Mouse (Mus musculus): ENCODE data around the gene Nid2. TPM values are rescaled to one million over a fixed set of nuclear protein-coding genes. Genes with fewer than 3 reads are reported as not detected.

The Nid2 gene
- polyA plus RNA-seq, 1 experiment: 5.9 TPM

DNA sequence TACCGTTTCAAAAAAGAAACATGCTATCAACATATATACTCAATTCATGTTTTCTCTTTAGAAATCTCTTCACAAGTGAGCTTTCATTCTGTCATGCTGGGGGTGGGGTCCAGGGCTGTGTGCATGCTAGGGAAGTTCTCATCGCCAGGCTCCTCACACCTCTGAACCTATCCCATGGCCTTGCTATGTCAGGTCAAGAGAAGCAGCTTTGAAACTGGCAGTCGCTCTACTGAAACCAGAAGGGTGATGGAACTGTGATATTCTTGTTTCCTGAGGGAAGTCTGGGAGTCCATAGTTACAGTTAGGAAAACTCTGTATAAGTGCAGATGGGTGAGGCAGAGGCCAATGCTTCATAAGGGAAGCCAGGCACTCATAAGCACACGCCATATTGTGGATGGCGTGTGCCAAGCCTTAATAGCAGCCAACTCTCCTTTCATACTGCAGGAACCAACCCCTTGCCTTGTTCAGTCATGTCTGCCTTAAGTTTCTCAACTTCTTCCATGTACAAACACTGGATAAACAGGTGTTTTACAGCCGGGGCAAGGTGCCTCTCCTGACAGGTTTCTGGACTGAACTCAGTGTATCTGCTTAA lies 10.8 kb upstream of the Nid2 start:
- TF ChIP-seq CTCF (IDR thresholded peaks at IDR 0.05; ENCODE audit: extremely low read depth, insufficient read depth, insufficient read length, insufficient replicate concordance): no peak
- no peak for TF ChIP-seq POLR2A (IDR thresholded peaks at IDR 0.05; ENCODE audit: low read depth, low read length)
- Histone ChIP-seq H3K27me3 (ENCODE audit: control insufficient read depth, insufficient read depth, low read length) (no peaks in the 10 kb centered on the region), H3K4me1 (ENCODE audit: control insufficient read depth, insufficient read depth, insufficient read length) (no peaks in the 10 kb centered on the region), H3K4me3 (ENCODE audit: extremely low read depth, insufficient read depth, insufficient read length) (no peak overlapping the region), H3K36me3 (ENCODE audit: control insufficient read depth, insufficient read depth, low read length) (no peaks in the 10 kb centered on the region), H3K27ac (ENCODE audit: insufficient read depth, low read length) (no peak overlapping the region)
- WGBS: 94% methylated on average over 6 of the region's 6 CpGs
- DNase-seq (ENCODE audit: low read depth in 1 of 2, low spot score in 2 of 2): no peak

DNA sequence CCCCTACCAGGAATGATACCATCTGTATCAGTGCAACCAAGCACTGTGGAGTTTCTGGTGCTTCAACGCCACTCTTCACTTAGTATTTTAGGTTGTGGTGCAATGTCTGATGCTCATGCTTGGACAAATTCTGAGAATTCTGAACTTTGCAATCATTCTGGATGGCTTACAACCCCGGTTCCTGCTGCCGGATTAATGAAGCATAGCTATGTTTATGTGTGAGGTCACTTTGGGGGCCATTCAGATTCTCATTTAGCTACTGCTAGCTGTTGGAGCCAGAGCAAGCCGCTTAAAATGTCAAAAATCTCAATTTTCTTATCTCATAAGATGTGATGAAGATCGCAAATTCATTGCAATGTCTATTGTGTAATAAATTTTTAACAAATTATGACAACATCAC lies 6.2 kb upstream of the Nid2 start:
- Histone ChIP-seq H3K36me3 (ENCODE audit: control insufficient read depth, insufficient read depth, low read length) (no peaks in the 10 kb centered on the region), H3K27me3 (ENCODE audit: control insufficient read depth, insufficient read depth, low read length) (no peaks in the 10 kb centered on the region), H3K4me1 (ENCODE audit: control insufficient read depth, insufficient read depth, insufficient read length) (no peaks in the 10 kb centered on the region), H3K27ac (ENCODE audit: insufficient read depth, low read length) (no peak overlapping the region), H3K4me3 (ENCODE audit: extremely low read depth, insufficient read depth, insufficient read length) (no peak overlapping the region)
- 85% methylated on average over 5 of the region's 5 CpGs for WGBS
- TF ChIP-seq POLR2A (IDR thresholded peaks at IDR 0.05; ENCODE audit: low read depth, low read length) (no peak), CTCF (IDR thresholded peaks at IDR 0.05; ENCODE audit: extremely low read depth, insufficient read depth, insufficient read length, insufficient replicate concordance) (no peak)
- DNase-seq (ENCODE audit: low read depth in 1 of 2, low spot score in 2 of 2): no peak

DNA sequence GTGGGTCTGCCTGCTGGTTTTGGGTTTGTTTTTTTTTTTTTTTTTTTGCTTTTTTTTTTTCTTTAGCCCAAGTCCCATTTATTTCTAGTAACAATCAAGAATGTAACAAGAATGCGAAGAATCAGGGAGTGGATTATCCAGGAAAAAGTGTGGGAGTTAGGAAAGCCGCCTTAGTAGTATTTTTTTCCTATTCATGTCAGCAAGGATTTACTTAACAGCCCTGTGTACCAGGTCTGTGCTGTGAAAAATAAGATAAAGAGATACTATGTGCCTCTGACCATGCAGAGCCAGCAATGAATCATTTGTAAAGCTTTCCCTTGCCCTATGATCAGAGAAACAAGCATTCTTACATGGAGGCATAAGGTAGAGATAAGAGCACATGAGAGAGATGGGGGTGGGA lies 4.8 kb upstream of the Nid2 start:
- no peak for DNase-seq (ENCODE audit: low read depth in 1 of 2, low spot score in 2 of 2)
- peaks cover 4% of the 10 kb centered on the region; the same call in 1 of the 2 replicates for H3K27me3 ChIP-seq (ENCODE audit: control insufficient read depth, insufficient read depth, low read length)
- H3K36me3 ChIP-seq (ENCODE audit: control insufficient read depth, insufficient read depth, low read length): no peaks in the 10 kb centered on the region
- 93% methylated on average over 2 of the region's 2 CpGs for WGBS
- no peak overlapping the region for H3K27ac ChIP-seq (ENCODE audit: insufficient read depth, low read length)
- no peak for TF ChIP-seq POLR2A (IDR thresholded peaks at IDR 0.05; ENCODE audit: low read depth, low read length)
- TF ChIP-seq CTCF (IDR thresholded peaks at IDR 0.05; ENCODE audit: extremely low read depth, insufficient read depth, insufficient read length, insufficient replicate concordance): no peak
- no peak overlapping the region for H3K4me3 ChIP-seq (ENCODE audit: extremely low read depth, insufficient read depth, insufficient read length)
- peaks cover 6% of the 10 kb centered on the region; the same call in 1 of the 2 replicates for H3K4me1 ChIP-seq (ENCODE audit: control insufficient read depth, insufficient read depth, insufficient read length)

DNA sequence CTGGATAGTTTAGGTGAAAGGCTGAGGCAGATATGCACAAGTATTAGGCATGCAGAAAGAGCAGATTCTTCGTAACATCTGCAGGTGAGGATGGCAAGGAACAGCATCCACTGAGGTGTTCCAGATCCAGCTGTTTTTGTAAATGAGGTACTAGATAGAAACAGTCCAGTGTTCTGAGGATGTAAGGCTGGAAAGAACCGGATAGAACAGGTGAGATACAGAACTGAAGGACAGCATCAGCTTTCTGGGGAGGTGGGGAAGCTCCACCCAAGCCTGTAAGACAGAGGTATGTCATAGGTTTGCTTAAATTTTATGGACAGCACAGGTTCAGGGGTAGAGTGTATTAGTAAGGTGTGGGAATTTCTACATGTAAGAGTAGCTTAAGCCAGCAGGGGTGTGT lies 4.3 kb upstream of the Nid2 start:
- Histone ChIP-seq H3K36me3 (ENCODE audit: control insufficient read depth, insufficient read depth, low read length) (no peaks in the 10 kb centered on the region), H3K27me3 (ENCODE audit: control insufficient read depth, insufficient read depth, low read length) (peaks cover 6% of the 10 kb centered on the region; the same call in 1 of the 2 replicates), H3K4me3 (ENCODE audit: extremely low read depth, insufficient read depth, insufficient read length) (no peak overlapping the region), H3K27ac (ENCODE audit: insufficient read depth, low read length) (no peak overlapping the region), H3K4me1 (ENCODE audit: control insufficient read depth, insufficient read depth, insufficient read length) (peaks cover 6% of the 10 kb centered on the region; the same call in 1 of the 2 replicates)
- 86% methylated on average over 2 of the region's 2 CpGs for WGBS
- DNase-seq (ENCODE audit: low read depth in 1 of 2, low spot score in 2 of 2): no peak
- no peak for TF ChIP-seq CTCF (IDR thresholded peaks at IDR 0.05; ENCODE audit: extremely low read depth, insufficient read depth, insufficient read length, insufficient replicate concordance)
- TF ChIP-seq POLR2A (IDR thresholded peaks at IDR 0.05; ENCODE audit: low read depth, low read length): no peak

DNA sequence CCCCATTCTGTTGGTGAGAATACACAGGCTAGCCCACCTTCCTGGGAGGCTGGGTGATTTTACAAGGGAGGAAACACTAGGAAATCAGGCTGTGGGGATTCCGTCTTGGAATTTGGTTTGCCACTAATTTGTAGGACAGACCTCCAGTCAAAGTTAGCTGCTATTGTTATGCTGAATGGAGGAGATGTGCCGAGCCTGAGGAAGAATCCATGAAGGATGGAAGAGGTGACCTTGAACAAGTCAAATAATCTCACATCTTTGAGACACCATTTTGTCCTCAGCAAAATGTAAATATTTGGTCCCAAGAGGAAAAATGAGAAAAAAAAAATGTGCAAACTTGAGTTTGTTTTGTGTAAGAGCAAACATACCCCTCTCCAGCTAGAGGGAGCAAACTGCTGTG lies 1.3 kb upstream of the Nid2 start:
- TF ChIP-seq CTCF (IDR thresholded peaks at IDR 0.05; ENCODE audit: extremely low read depth, insufficient read depth, insufficient read length, insufficient replicate concordance) (no peak), POLR2A (IDR thresholded peaks at IDR 0.05; ENCODE audit: low read depth, low read length) (no peak)
- WGBS: 88% methylated on average over 2 of the region's 2 CpGs
- H3K27me3 ChIP-seq (ENCODE audit: control insufficient read depth, insufficient read depth, low read length): peaks cover 7% of the 10 kb centered on the region; the same call in 1 of the 2 replicates

DNA sequence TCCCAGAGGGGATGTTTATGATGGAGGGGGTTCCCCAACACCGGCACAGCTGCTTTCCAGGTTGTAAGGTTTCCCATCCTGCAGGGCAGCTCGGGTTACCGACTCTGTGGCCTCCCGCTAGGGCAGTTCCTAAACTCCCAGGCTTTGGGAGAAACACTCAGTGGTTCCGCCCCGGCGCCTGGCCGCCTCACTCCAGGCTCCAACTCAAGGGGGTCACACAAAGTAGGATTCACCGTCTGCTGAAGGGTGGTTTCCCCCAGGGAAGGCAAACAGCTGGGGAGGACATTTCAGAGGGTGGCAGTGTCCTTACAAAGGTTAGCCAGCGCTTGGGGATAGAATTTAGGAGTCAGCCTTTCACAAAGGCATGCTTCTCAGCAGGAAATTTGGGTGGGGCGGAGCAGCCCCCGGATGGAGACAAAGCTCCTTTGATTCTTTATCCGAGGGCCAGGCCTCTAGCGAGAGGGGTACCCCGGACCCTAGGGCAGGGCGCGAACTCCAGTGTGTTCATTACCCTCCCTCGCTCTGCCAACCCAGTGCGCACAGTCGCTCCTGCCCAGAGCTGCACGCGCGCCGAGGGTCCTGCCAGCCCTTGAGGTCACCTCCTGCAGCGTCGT lies 547 bp upstream of the Nid2 start:
- no peak for DNase-seq (ENCODE audit: low read depth in 1 of 2, low spot score in 2 of 2)
- H3K27me3 ChIP-seq (ENCODE audit: control insufficient read depth, insufficient read depth, low read length): peaks cover 7% of the 10 kb centered on the region; the same call in 1 of the 2 replicates
- H3K36me3 ChIP-seq (ENCODE audit: control insufficient read depth, insufficient read depth, low read length): no peaks in the 10 kb centered on the region
- H3K27ac ChIP-seq (ENCODE audit: insufficient read depth, low read length): no peak overlapping the region; the same call in 1 of the 2 replicates
- peak overlapping the region; percentile 70; the same call in 1 of the 2 replicates for H3K4me3 ChIP-seq (ENCODE audit: extremely low read depth, insufficient read depth, insufficient read length)
- 28% methylated on average over 26 of the region's 26 CpGs for WGBS
- TF ChIP-seq CTCF (IDR thresholded peaks at IDR 0.05; ENCODE audit: extremely low read depth, insufficient read depth, insufficient read length, insufficient replicate concordance) (no peak), POLR2A (IDR thresholded peaks at IDR 0.05; ENCODE audit: low read depth, low read length) (no peak)
- peaks cover 9% of the 10 kb centered on the region for H3K4me1 ChIP-seq (ENCODE audit: control insufficient read depth, insufficient read depth, insufficient read length)

More for the DNA sequence above, 1.3 kb upstream of the Nid2 start:
- DNase-seq (ENCODE audit: low read depth in 1 of 2, low spot score in 2 of 2): no peak
- Histone ChIP-seq H3K36me3 (ENCODE audit: control insufficient read depth, insufficient read depth, low read length) (no peaks in the 10 kb centered on the region), H3K4me3 (ENCODE audit: extremely low read depth, insufficient read depth, insufficient read length) (no peak overlapping the region), H3K27ac (ENCODE audit: insufficient read depth, low read length) (no peak overlapping the region), H3K4me1 (ENCODE audit: control insufficient read depth, insufficient read depth, insufficient read length) (peaks cover 9% of the 10 kb centered on the region)

DNA sequence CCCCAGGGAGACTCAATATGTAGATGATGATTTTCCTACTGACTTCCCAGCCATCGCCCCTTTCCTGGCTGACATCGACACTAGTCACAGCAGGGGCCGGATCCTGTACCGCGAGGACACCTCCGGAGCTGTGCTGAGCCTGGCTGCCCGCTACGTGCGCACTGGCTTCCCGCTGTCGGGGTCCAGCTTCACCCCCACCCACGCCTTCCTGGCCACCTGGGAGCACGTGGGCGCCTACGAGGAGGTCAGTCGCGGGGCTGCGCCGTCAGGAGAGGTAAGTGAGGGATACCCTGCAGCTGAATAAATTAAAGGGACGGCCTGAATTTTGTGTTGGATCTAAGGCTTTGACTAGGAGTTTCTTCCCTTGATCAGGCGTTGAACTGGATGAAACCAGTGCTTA lies 1.2 kb downstream of the Nid2 start:
- Histone ChIP-seq H3K27me3 (ENCODE audit: control insufficient read depth, insufficient read depth, low read length) (peaks cover 7% of the 10 kb centered on the region; the same call in 1 of the 2 replicates), H3K4me3 (ENCODE audit: extremely low read depth, insufficient read depth, insufficient read length) (no peak overlapping the region), H3K27ac (ENCODE audit: insufficient read depth, low read length) (no peak overlapping the region), H3K36me3 (ENCODE audit: control insufficient read depth, insufficient read depth, low read length) (no peaks in the 10 kb centered on the region), H3K4me1 (ENCODE audit: control insufficient read depth, insufficient read depth, insufficient read length) (peaks cover 9% of the 10 kb centered on the region)
- WGBS: 11% methylated on average over 21 of the region's 21 CpGs
- TF ChIP-seq CTCF (IDR thresholded peaks at IDR 0.05; ENCODE audit: extremely low read depth, insufficient read depth, insufficient read length, insufficient replicate concordance): no peak
- no peak for TF ChIP-seq POLR2A (IDR thresholded peaks at IDR 0.05; ENCODE audit: low read depth, low read length)
- DNase-seq (ENCODE audit: low read depth in 1 of 2, low spot score in 2 of 2): no peak

Measured in spleen, adult 2 months (tissue).